Mouse (Mus musculus) testis, adult 2 months (tissue): ENCODE measurements around the gene Bhlhe41.

Experiments used
- CTCF ChIP-seq: fragments of 200-500 bp; IDR thresholded peaks from 2 replicates; pipeline ENCODE4 v1.5.1; 2012; ENCODE audit warnings: low read depth, mild to moderate bottlenecking, inconsistent platforms, low read length, moderate library complexity; ENCODE audit not compliant: control insufficient read depth, insufficient read depth, insufficient replicate concordance
- POLR2A ChIP-seq: fragments of 200-500 bp; IDR thresholded peaks from 2 replicates; pipeline ENCODE4 v1.6.1; 2012; ENCODE audit warnings: low read depth, mild to moderate bottlenecking, inconsistent platforms, low read length, moderate library complexity; ENCODE audit not compliant: control insufficient read depth

- no peak for TF ChIP-seq CTCF
- no peak for TF ChIP-seq POLR2A
These were observed 54.2 kb downstream of the Bhlhe41 start for GRCm38 (mm10) chr6:145811174-145811573.
